Mouse (Mus musculus): ENCODE measurements around the gene Fam151a. TPM values are rescaled to one million over a fixed set of nuclear protein-coding genes. Genes with fewer than 3 reads are reported as not detected.
"Not testable (repeated sequence)": the region's sequence is repeated elsewhere in the genome, so short reads cannot be mapped to it uniquely, and the experiment has no call there.

The Fam151a gene
- total RNA-seq, 2 experiments from 2014 or later, result not detected

- no peak for DNase-seq
Measured at GRCm38 (mm10) chr4:106776998-106777397, 43.3 kb downstream of the Fam151a start.

GRCm38 (mm10) chr4:106778116-106778788 is 44.6 kb downstream of the Fam151a start:
- peak; percentile 96 for DNase-seq

- no peak for DNase-seq
Measured at GRCm38 (mm10) chr4:106780045-106780444, 46.4 kb downstream of the Fam151a start.

- DNase-seq, result no peak
Measured at GRCm38 (mm10) chr4:106783137-106783536, 49.4 kb downstream of the Fam151a start.

- no peak for DNase-seq
Measured at GRCm38 (mm10) chr4:106784806-106785205, 51.1 kb downstream of the Fam151a start.

GRCm38 (mm10) chr4:106785345-106785744 is 51.7 kb downstream of the Fam151a start:
- no peak for DNase-seq

GRCm38 (mm10) chr4:106785753-106786540 is 52.3 kb downstream of the Fam151a start:
- no peak for DNase-seq

- no peak for DNase-seq
Measured at GRCm38 (mm10) chr4:106787830-106788229, 54.1 kb downstream of the Fam151a start.

- DNase-seq, result no peak
Measured at GRCm38 (mm10) chr4:106788627-106789026, 54.9 kb downstream of the Fam151a start.

- DNase-seq, result no peak
Measured at GRCm38 (mm10) chr4:106789705-106790104, 56.0 kb downstream of the Fam151a start.

GRCm38 (mm10) chr4:106790218-106790617 is 56.5 kb downstream of the Fam151a start:
- DNase-seq, result not testable (repeated sequence)

- DNase-seq, result no peak
Measured at GRCm38 (mm10) chr4:106790938-106791337, 57.2 kb downstream of the Fam151a start.

GRCm38 (mm10) chr4:106792276-106792675 is 58.6 kb downstream of the Fam151a start:
- no peak for DNase-seq

- DNase-seq, result not testable (repeated sequence)
Measured at GRCm38 (mm10) chr4:106793826-106794225, 60.1 kb downstream of the Fam151a start.

GRCm38 (mm10) chr4:106794247-106794646 is 60.6 kb downstream of the Fam151a start:
- DNase-seq, result no peak

- no peak for DNase-seq
Measured at GRCm38 (mm10) chr4:106795289-106795688, 61.6 kb downstream of the Fam151a start.

Other genes with a start within 250 kb of the Fam151a start
- gene Bsnd, start 241.6 kb upstream of the Fam151a start, total RNA-seq (2021), result not detected
- 1 to 10 TPM; 4.4 to 5.5 TPM for gene Dhcr24, start 172.9 kb upstream of the Fam151a start, total RNA-seq (2021)
- not detected for gene Lexm, start 116.6 kb upstream of the Fam151a start, total RNA-seq (2021)
- not detected for gene Ttc22, start 111.5 kb upstream of the Fam151a start, total RNA-seq (2021)
- 1 to 10 TPM; 1.7 to 1.8 TPM for gene Pars2, start 82.8 kb upstream of the Fam151a start, total RNA-seq (2021)
- 10 to 100 TPM; 24.7 to 28.6 TPM for gene Ttc4, start 54.9 kb upstream of the Fam151a start, total RNA-seq (2021)
- gene Mroh7, start 3.0 kb upstream of the Fam151a start, total RNA-seq (2021), result under 1 TPM; 0.19 to 0.69 TPM
- 10 to 100 TPM in 1 of 2 experiments, 1 to 10 TPM in 1; 7.8 to 14.3 TPM for gene Acot11, start 71.1 kb downstream of the Fam151a start, total RNA-seq (2021)
- 10 to 100 TPM; 18.7 to 19.5 TPM for gene Ssbp3, start 176.8 kb downstream of the Fam151a start, total RNA-seq (2021)

All from gastrocnemius, postnatal 25 days (tissue).